Mouse (Mus musculus): ENCODE data around the gene Tnr. TPM values are rescaled to one million over a fixed set of nuclear protein-coding genes. Genes with fewer than 3 reads are reported as not detected.

Tnr gene
- polyA plus RNA-seq, 1 experiment from 2014 or later = 0.50 TPM

GRCm38 (mm10) chr1:159678221-159678935 lies 154.8 kb downstream of the Tnr start:
- H3K27ac ChIP-seq (replicated peaks) = no peak overlapping the region
- ATAC-seq (ENCODE audit: low FRiP score, low read depth) = no peak
- H3K9me3 ChIP-seq = no peaks in the 10 kb centered on the region
- H3K36me3 ChIP-seq = no peaks in the 10 kb centered on the region
- no peak overlapping the region for H3K4me2 ChIP-seq (replicated peaks)
- H3K9ac ChIP-seq (replicated peaks) = no peak overlapping the region
- no peaks in the 10 kb centered on the region for H3K27me3 ChIP-seq
- peaks cover 5% of the 10 kb centered on the region; the same call in 1 of the 2 replicates for H3K4me1 ChIP-seq
- no peak overlapping the region for H3K4me3 ChIP-seq
- WGBS = 72% methylated on average over 10 of the region's 10 CpGs

GRCm38 (mm10) chr1:159681252-159681651 lies 157.7 kb downstream of the Tnr start:
- H3K9ac ChIP-seq (replicated peaks) = no peak overlapping the region
- no peaks in the 10 kb centered on the region for H3K9me3 ChIP-seq
- peaks cover 8% of the 10 kb centered on the region; the same call in 1 of the 2 replicates for H3K4me1 ChIP-seq
- ATAC-seq (ENCODE audit: low FRiP score, low read depth) = no peak
- no peak overlapping the region for H3K4me3 ChIP-seq
- no peaks in the 10 kb centered on the region for H3K36me3 ChIP-seq
- no peak overlapping the region for H3K4me2 ChIP-seq (replicated peaks)
- no peaks in the 10 kb centered on the region for H3K27me3 ChIP-seq
- WGBS = 87% methylated on average over 2 of the region's 2 CpGs
- H3K27ac ChIP-seq (replicated peaks) = no peak overlapping the region

- no peaks in the 10 kb centered on the region for H3K9me3 ChIP-seq
- ATAC-seq (ENCODE audit: low FRiP score, low read depth) = 0 out of 2 replicates have a peak, but pooled peaks have one; percentile 65
- H3K4me2 ChIP-seq (replicated peaks) = no peak overlapping the region
- H3K36me3 ChIP-seq = no peaks in the 10 kb centered on the region
- peaks cover 11% of the 10 kb centered on the region; the same call in 1 of the 2 replicates for H3K4me1 ChIP-seq
- WGBS = 77% methylated on average over 9 of the region's 9 CpGs
- no peak overlapping the region for H3K9ac ChIP-seq (replicated peaks)
- no peak overlapping the region for H3K4me3 ChIP-seq
- H3K27ac ChIP-seq (replicated peaks) = no peak overlapping the region
- H3K27me3 ChIP-seq = no peaks in the 10 kb centered on the region; the same call in 1 of the 2 replicates
These were observed 163.1 kb downstream of the Tnr start for GRCm38 (mm10) chr1:159686476-159687231.

GRCm38 (mm10) chr1:159696717-159697116 lies 173.1 kb downstream of the Tnr start:
- 49% methylated on average over 4 of the region's 4 CpGs for WGBS

GRCm38 (mm10) chr1:159702038-159702437 lies 178.5 kb downstream of the Tnr start:
- H3K9ac ChIP-seq (replicated peaks) = no peak overlapping the region
- no peaks in the 10 kb centered on the region for H3K9me3 ChIP-seq
- H3K27ac ChIP-seq (replicated peaks) = no peak overlapping the region
- no peak overlapping the region for H3K4me3 ChIP-seq
- no peaks in the 10 kb centered on the region for H3K36me3 ChIP-seq
- no peak overlapping the region for H3K4me2 ChIP-seq (replicated peaks)
- 40% methylated on average over 1 of the region's 9 CpGs for WGBS
- ATAC-seq (ENCODE audit: low FRiP score, low read depth) = no peak
- H3K27me3 ChIP-seq = no peaks in the 10 kb centered on the region
- no peaks in the 10 kb centered on the region; the same call in 1 of the 2 replicates for H3K4me1 ChIP-seq

More at GRCm38 (mm10) chr1:159696717-159697116, 173.1 kb downstream of the Tnr start:
- no peak overlapping the region for H3K4me2 ChIP-seq (replicated peaks)
- H3K36me3 ChIP-seq = no peaks in the 10 kb centered on the region
- H3K27me3 ChIP-seq = no peaks in the 10 kb centered on the region
- no peak overlapping the region for H3K9ac ChIP-seq (replicated peaks)
- H3K4me3 ChIP-seq = no peak overlapping the region
- H3K9me3 ChIP-seq = no peaks in the 10 kb centered on the region
- H3K4me1 ChIP-seq = no peaks in the 10 kb centered on the region; the same call in 1 of the 2 replicates
- H3K27ac ChIP-seq (replicated peaks) = no peak overlapping the region
- ATAC-seq (ENCODE audit: low FRiP score, low read depth) = no peak

GRCm38 (mm10) chr1:159704925-159705324 lies 181.4 kb downstream of the Tnr start:
- Histone ChIP-seq H3K4me3 (no peak overlapping the region), H3K9me3 (no peaks in the 10 kb centered on the region), H3K9ac (replicated peaks) (no peak overlapping the region), H3K4me1 (no peaks in the 10 kb centered on the region), H3K27me3 (no peaks in the 10 kb centered on the region), H3K4me2 (replicated peaks) (no peak overlapping the region), H3K36me3 (no peaks in the 10 kb centered on the region), H3K27ac (replicated peaks) (no peak overlapping the region)
- ATAC-seq (ENCODE audit: low FRiP score, low read depth) = no peak
- 80% methylated on average over 3 of the region's 3 CpGs for WGBS

GRCm38 (mm10) chr1:159716301-159716700 lies 192.7 kb downstream of the Tnr start:
- H3K27me3 ChIP-seq = no peaks in the 10 kb centered on the region
- H3K36me3 ChIP-seq = no peaks in the 10 kb centered on the region
- no peak overlapping the region for H3K4me2 ChIP-seq (replicated peaks)
- H3K4me3 ChIP-seq = no peak overlapping the region
- no peak for ATAC-seq (ENCODE audit: low FRiP score, low read depth)
- H3K4me1 ChIP-seq = no peaks in the 10 kb centered on the region
- WGBS = 91% methylated on average over 1 of the region's 1 CpGs
- H3K9ac ChIP-seq (replicated peaks) = no peak overlapping the region
- H3K9me3 ChIP-seq = no peaks in the 10 kb centered on the region
- H3K27ac ChIP-seq (replicated peaks) = no peak overlapping the region

GRCm38 (mm10) chr1:159717016-159717415 lies 193.4 kb downstream of the Tnr start:
- Histone ChIP-seq H3K4me1 (no peaks in the 10 kb centered on the region), H3K27ac (replicated peaks) (no peak overlapping the region), H3K9ac (replicated peaks) (no peak overlapping the region), H3K9me3 (no peaks in the 10 kb centered on the region), H3K4me3 (no peak overlapping the region), H3K36me3 (no peaks in the 10 kb centered on the region), H3K4me2 (replicated peaks) (no peak overlapping the region), H3K27me3 (no peaks in the 10 kb centered on the region)
- ATAC-seq (ENCODE audit: low FRiP score, low read depth) = no peak
- WGBS = 83% methylated on average over 9 of the region's 9 CpGs

- Histone ChIP-seq H3K4me1 (no peaks in the 10 kb centered on the region), H3K36me3 (no peaks in the 10 kb centered on the region), H3K27me3 (no peaks in the 10 kb centered on the region), H3K9ac (replicated peaks) (no peak overlapping the region), H3K4me3 (no peak overlapping the region), H3K27ac (replicated peaks) (no peak overlapping the region), H3K4me2 (replicated peaks) (no peak overlapping the region), H3K9me3 (no peaks in the 10 kb centered on the region)
- 86% methylated on average over 5 of the region's 5 CpGs for WGBS
- ATAC-seq (ENCODE audit: low FRiP score, low read depth) = no peak
These were observed 200.2 kb downstream of the Tnr start for GRCm38 (mm10) chr1:159723733-159724132.

GRCm38 (mm10) chr1:159729270-159729669 lies 205.7 kb downstream of the Tnr start:
- no peak overlapping the region for H3K4me2 ChIP-seq (replicated peaks)
- H3K27me3 ChIP-seq = no peaks in the 10 kb centered on the region
- no peaks in the 10 kb centered on the region for H3K9me3 ChIP-seq
- H3K4me1 ChIP-seq = no peaks in the 10 kb centered on the region
- no peak for ATAC-seq (ENCODE audit: low FRiP score, low read depth)
- no peak overlapping the region for H3K4me3 ChIP-seq
- H3K27ac ChIP-seq (replicated peaks) = no peak overlapping the region
- 90% methylated on average over 6 of the region's 6 CpGs for WGBS
- no peak overlapping the region for H3K9ac ChIP-seq (replicated peaks)
- no peaks in the 10 kb centered on the region for H3K36me3 ChIP-seq

- H3K4me2 ChIP-seq (replicated peaks) = no peak overlapping the region
- H3K4me1 ChIP-seq = no peaks in the 10 kb centered on the region
- H3K9me3 ChIP-seq = no peaks in the 10 kb centered on the region
- H3K36me3 ChIP-seq = no peaks in the 10 kb centered on the region
- no peak overlapping the region for H3K4me3 ChIP-seq
- ATAC-seq (ENCODE audit: low FRiP score, low read depth) = no peak
- 55% methylated on average over 4 of the region's 4 CpGs for WGBS
- no peak overlapping the region for H3K27ac ChIP-seq (replicated peaks)
- no peak overlapping the region for H3K9ac ChIP-seq (replicated peaks)
- H3K27me3 ChIP-seq = no peaks in the 10 kb centered on the region
These were observed 207.3 kb downstream of the Tnr start for GRCm38 (mm10) chr1:159730826-159731225.

GRCm38 (mm10) chr1:159735099-159735498 lies 211.5 kb downstream of the Tnr start:
- Histone ChIP-seq H3K27ac (replicated peaks) (no peak overlapping the region), H3K9ac (replicated peaks) (no peak overlapping the region), H3K4me2 (replicated peaks) (no peak overlapping the region), H3K36me3 (no peaks in the 10 kb centered on the region), H3K9me3 (no peaks in the 10 kb centered on the region), H3K4me1 (no peaks in the 10 kb centered on the region), H3K4me3 (no peak overlapping the region), H3K27me3 (no peaks in the 10 kb centered on the region)
- no peak for ATAC-seq (ENCODE audit: low FRiP score, low read depth)
- 91% methylated on average over 3 of the region's 3 CpGs for WGBS
